Mouse (Mus musculus): ENCODE results near the gene Tnrc6c. TPM values are rescaled to one million over a fixed set of nuclear protein-coding genes. Genes with fewer than 3 reads are reported as not detected.
A peak's percentile ranks its signal among the peaks of the same experiment; 100 is the strongest.

Gene Tnrc6c
- polyA plus RNA-seq, 1 experiment = 22.7 TPM

GRCm38 (mm10) chr11:117633310-117633709, 20.8 kb upstream of the Tnrc6c start:
- DNase-seq (ENCODE audit: low read depth in 1 of 2, low spot score in 2 of 2) = no peak
- no peaks in the 10 kb centered on the region for H3K36me3 ChIP-seq (ENCODE audit: control insufficient read depth, insufficient read depth, low read length)
- TF ChIP-seq CTCF (IDR thresholded peaks at IDR 0.05; ENCODE audit: extremely low read depth, insufficient read depth, insufficient read length, insufficient replicate concordance) (no peak), POLR2A (IDR thresholded peaks at IDR 0.05; ENCODE audit: low read depth, low read length) (no peak)
- H3K4me3 ChIP-seq (ENCODE audit: extremely low read depth, insufficient read depth, insufficient read length) = no peak overlapping the region
- H3K27ac ChIP-seq (ENCODE audit: insufficient read depth, low read length) = no peak overlapping the region
- H3K4me1 ChIP-seq (ENCODE audit: control insufficient read depth, insufficient read depth, insufficient read length) = no peaks in the 10 kb centered on the region
- H3K27me3 ChIP-seq (ENCODE audit: control insufficient read depth, insufficient read depth, low read length) = no peaks in the 10 kb centered on the region
- WGBS = 76% methylated on average over 3 of the region's 3 CpGs

- Histone ChIP-seq H3K36me3 (ENCODE audit: control insufficient read depth, insufficient read depth, low read length) (no peaks in the 10 kb centered on the region), H3K27me3 (ENCODE audit: control insufficient read depth, insufficient read depth, low read length) (no peaks in the 10 kb centered on the region), H3K27ac (ENCODE audit: insufficient read depth, low read length) (no peak overlapping the region), H3K4me1 (ENCODE audit: control insufficient read depth, insufficient read depth, insufficient read length) (peaks cover 2% of the 10 kb centered on the region; the same call in 1 of the 2 replicates), H3K4me3 (ENCODE audit: extremely low read depth, insufficient read depth, insufficient read length) (no peak overlapping the region)
- 79% methylated on average over 7 of the region's 7 CpGs for WGBS
- no peak for DNase-seq (ENCODE audit: low read depth in 1 of 2, low spot score in 2 of 2)
- no peak for TF ChIP-seq POLR2A (IDR thresholded peaks at IDR 0.05; ENCODE audit: low read depth, low read length)
- no peak for TF ChIP-seq CTCF (IDR thresholded peaks at IDR 0.05; ENCODE audit: extremely low read depth, insufficient read depth, insufficient read length, insufficient replicate concordance)
Measured at GRCm38 (mm10) chr11:117638386-117638785, 15.7 kb upstream of the Tnrc6c start.

GRCm38 (mm10) chr11:117638809-117639208, 15.3 kb upstream of the Tnrc6c start:
- no peak for DNase-seq (ENCODE audit: low read depth in 1 of 2, low spot score in 2 of 2)
- Histone ChIP-seq H3K4me1 (ENCODE audit: control insufficient read depth, insufficient read depth, insufficient read length) (peaks cover 2% of the 10 kb centered on the region; the same call in 1 of the 2 replicates), H3K27me3 (ENCODE audit: control insufficient read depth, insufficient read depth, low read length) (no peaks in the 10 kb centered on the region), H3K27ac (ENCODE audit: insufficient read depth, low read length) (peak overlapping the region; percentile 69), H3K36me3 (ENCODE audit: control insufficient read depth, insufficient read depth, low read length) (no peaks in the 10 kb centered on the region), H3K4me3 (ENCODE audit: extremely low read depth, insufficient read depth, insufficient read length) (peak overlapping the region; percentile 12; the same call in 1 of the 2 replicates)
- TF ChIP-seq POLR2A (IDR thresholded peaks at IDR 0.05; ENCODE audit: low read depth, low read length) (no peak), CTCF (IDR thresholded peaks at IDR 0.05; ENCODE audit: extremely low read depth, insufficient read depth, insufficient read length, insufficient replicate concordance) (no peak)
- 51% methylated on average over 11 of the region's 11 CpGs for WGBS

- no peaks in the 10 kb centered on the region for H3K27me3 ChIP-seq (ENCODE audit: control insufficient read depth, insufficient read depth, low read length)
- WGBS = 25% methylated on average over 7 of the region's 7 CpGs
- H3K4me1 ChIP-seq (ENCODE audit: control insufficient read depth, insufficient read depth, insufficient read length) = peaks cover 2% of the 10 kb centered on the region; the same call in 1 of the 2 replicates
- peak overlapping the region; percentile 12; the same call in 1 of the 2 replicates for H3K4me3 ChIP-seq (ENCODE audit: extremely low read depth, insufficient read depth, insufficient read length)
- DNase-seq (ENCODE audit: low read depth in 1 of 2, low spot score in 2 of 2) = peak in 1 of 2 experiments; percentile 22
- TF ChIP-seq POLR2A (IDR thresholded peaks at IDR 0.05; ENCODE audit: low read depth, low read length) (no peak), CTCF (IDR thresholded peaks at IDR 0.05; ENCODE audit: extremely low read depth, insufficient read depth, insufficient read length, insufficient replicate concordance) (no peak)
- H3K36me3 ChIP-seq (ENCODE audit: control insufficient read depth, insufficient read depth, low read length) = no peaks in the 10 kb centered on the region
- peak overlapping the region; percentile 69 for H3K27ac ChIP-seq (ENCODE audit: insufficient read depth, low read length)
Measured at GRCm38 (mm10) chr11:117639331-117639970, 14.6 kb upstream of the Tnrc6c start.

- 90% methylated on average over 2 of the region's 2 CpGs for WGBS
- Histone ChIP-seq H3K36me3 (ENCODE audit: control insufficient read depth, insufficient read depth, low read length) (no peaks in the 10 kb centered on the region), H3K27ac (ENCODE audit: insufficient read depth, low read length) (no peak overlapping the region), H3K4me3 (ENCODE audit: extremely low read depth, insufficient read depth, insufficient read length) (no peak overlapping the region), H3K4me1 (ENCODE audit: control insufficient read depth, insufficient read depth, insufficient read length) (peaks cover 2% of the 10 kb centered on the region; the same call in 1 of the 2 replicates), H3K27me3 (ENCODE audit: control insufficient read depth, insufficient read depth, low read length) (no peaks in the 10 kb centered on the region)
- TF ChIP-seq CTCF (IDR thresholded peaks at IDR 0.05; ENCODE audit: extremely low read depth, insufficient read depth, insufficient read length, insufficient replicate concordance) (no peak), POLR2A (IDR thresholded peaks at IDR 0.05; ENCODE audit: low read depth, low read length) (no peak)
- no peak for DNase-seq (ENCODE audit: low read depth in 1 of 2, low spot score in 2 of 2)
Measured at GRCm38 (mm10) chr11:117642181-117642580, 11.9 kb upstream of the Tnrc6c start.

GRCm38 (mm10) chr11:117643240-117643639, 10.8 kb upstream of the Tnrc6c start:
- WGBS = 90% methylated on average over 10 of the region's 10 CpGs
- Histone ChIP-seq H3K27me3 (ENCODE audit: control insufficient read depth, insufficient read depth, low read length) (no peaks in the 10 kb centered on the region), H3K27ac (ENCODE audit: insufficient read depth, low read length) (no peak overlapping the region), H3K4me3 (ENCODE audit: extremely low read depth, insufficient read depth, insufficient read length) (no peak overlapping the region), H3K36me3 (ENCODE audit: control insufficient read depth, insufficient read depth, low read length) (no peaks in the 10 kb centered on the region), H3K4me1 (ENCODE audit: control insufficient read depth, insufficient read depth, insufficient read length) (peaks cover 2% of the 10 kb centered on the region; the same call in 1 of the 2 replicates)
- TF ChIP-seq POLR2A (IDR thresholded peaks at IDR 0.05; ENCODE audit: low read depth, low read length) = no peak
- no peak for TF ChIP-seq CTCF (IDR thresholded peaks at IDR 0.05; ENCODE audit: extremely low read depth, insufficient read depth, insufficient read length, insufficient replicate concordance)
- DNase-seq (ENCODE audit: low read depth in 1 of 2, low spot score in 2 of 2) = no peak

- H3K27me3 ChIP-seq (ENCODE audit: control insufficient read depth, insufficient read depth, low read length) = no peaks in the 10 kb centered on the region
- 81% methylated on average over 4 of the region's 4 CpGs for WGBS
- H3K27ac ChIP-seq (ENCODE audit: insufficient read depth, low read length) = no peak overlapping the region
- H3K4me3 ChIP-seq (ENCODE audit: extremely low read depth, insufficient read depth, insufficient read length) = no peak overlapping the region
- H3K4me1 ChIP-seq (ENCODE audit: control insufficient read depth, insufficient read depth, insufficient read length) = no peaks in the 10 kb centered on the region
- DNase-seq (ENCODE audit: low read depth in 1 of 2, low spot score in 2 of 2) = no peak
- H3K36me3 ChIP-seq (ENCODE audit: control insufficient read depth, insufficient read depth, low read length) = no peaks in the 10 kb centered on the region
- TF ChIP-seq CTCF (IDR thresholded peaks at IDR 0.05; ENCODE audit: extremely low read depth, insufficient read depth, insufficient read length, insufficient replicate concordance) (no peak), POLR2A (IDR thresholded peaks at IDR 0.05; ENCODE audit: low read depth, low read length) (no peak)
Measured at GRCm38 (mm10) chr11:117646786-117647185, 7.3 kb upstream of the Tnrc6c start.
